Mouse (Mus musculus) midbrain, embryonic 12.5 days (tissue): ENCODE data around the gene Zfp296. TPM values are rescaled to one million over a fixed set of nuclear protein-coding genes. Genes with fewer than 3 reads are reported as not detected.

Experiments
- polyA plus RNA-seq: library from polyadenylated mRNA; unstranded; fragments of >200 nt; fragmentation: Nextera tagmentation; extraction: Ambion mirVana; gene quantifications from 2 replicates; pipeline ENCODE4 v1.2.1, GENCODE M21; 2016

The Zfp296 gene
- polyA plus RNA-seq, 1 experiment from 2014 or later = 0.27 TPM

Other genes with a start within 250 kb of the Zfp296 start
- 103 and 114 TPM in 2 replicates for gene Ercc1, start 232.5 kb upstream of the Zfp296 start, polyA plus RNA-seq
- gene Cd3eap, start 217.8 kb upstream of the Zfp296 start, polyA plus RNA-seq = 19.1 and 20.6 TPM in 2 replicates
- gene Ppp1r13l, start 217.5 kb upstream of the Zfp296 start, polyA plus RNA-seq = 3.6 and 4.1 TPM in 2 replicates
- gene Ercc2, start 195.3 kb upstream of the Zfp296 start, polyA plus RNA-seq = 27.5 and 30.3 TPM in 2 replicates
- gene Klc3, start 173.2 kb upstream of the Zfp296 start, polyA plus RNA-seq = 1.1 and 2.7 TPM in 2 replicates
- gene Ckm, start 172.5 kb upstream of the Zfp296 start, polyA plus RNA-seq = 0.12 TPM in 1 of 2 replicates, not detected in the other
- 16.4 and 20.9 TPM in 2 replicates for gene Mark4, start 118.5 kb upstream of the Zfp296 start, polyA plus RNA-seq
- gene Exoc3l2, start 114.0 kb upstream of the Zfp296 start, polyA plus RNA-seq = 0.42 and 0.61 TPM in 2 replicates
- 4.3 and 5.0 TPM in 2 replicates for gene Bloc1s3, start 68.9 kb upstream of the Zfp296 start, polyA plus RNA-seq
- 41.5 and 41.7 TPM in 2 replicates for gene Trappc6a, start 68.9 kb upstream of the Zfp296 start, polyA plus RNA-seq
- gene Nkpd1, start 59.4 kb upstream of the Zfp296 start, polyA plus RNA-seq = 0.06 TPM in 1 of 2 replicates, not detected in the other
- 37.2 and 38.8 TPM in 2 replicates for gene Ppp1r37, start 14.2 kb upstream of the Zfp296 start, polyA plus RNA-seq
- gene Gemin7, start 308 bp downstream of the Zfp296 start, polyA plus RNA-seq = 129 and 132 TPM in 2 replicates
- 71.7 and 74.3 TPM in 2 replicates for gene Clasrp, start 27.2 kb downstream of the Zfp296 start, polyA plus RNA-seq
- gene Relb, start 52.2 kb downstream of the Zfp296 start, polyA plus RNA-seq = 4.2 and 4.9 TPM in 2 replicates
- gene Clptm1, start 87.7 kb downstream of the Zfp296 start, polyA plus RNA-seq = 103 and 106 TPM in 2 replicates
- gene Apoc2, start 100.7 kb downstream of the Zfp296 start, polyA plus RNA-seq = 0.45 TPM in 1 of 2 replicates, not detected in the other
- gene Gm44805, start 104.1 kb downstream of the Zfp296 start, polyA plus RNA-seq = not detected in 2 replicates
- gene Apoc4, start 104.2 kb downstream of the Zfp296 start, polyA plus RNA-seq = 0.08 TPM in 1 of 2 replicates, not detected in the other
- 1.3 and 1.8 TPM in 2 replicates for gene Apoc1, start 115.4 kb downstream of the Zfp296 start, polyA plus RNA-seq
- gene Apoe, start 121.9 kb downstream of the Zfp296 start, polyA plus RNA-seq = 203 and 260 TPM in 2 replicates
- gene Tomm40, start 138.2 kb downstream of the Zfp296 start, polyA plus RNA-seq = 148 and 152 TPM in 2 replicates
- gene Nectin2, start 173.2 kb downstream of the Zfp296 start, polyA plus RNA-seq = 46.7 and 53.3 TPM in 2 replicates
- 10.7 and 14.1 TPM in 2 replicates for gene Bcam, start 193.7 kb downstream of the Zfp296 start, polyA plus RNA-seq
- gene Cblc, start 219.5 kb downstream of the Zfp296 start, polyA plus RNA-seq = 0.27 and 0.36 TPM in 2 replicates
- 0.52 and 0.64 TPM in 2 replicates for gene Bcl3, start 245.5 kb downstream of the Zfp296 start, polyA plus RNA-seq